Mouse (Mus musculus) stomach, embryonic 14.5 days (tissue): ENCODE results near the gene Klrb1f. TPM values are rescaled to one million over a fixed set of nuclear protein-coding genes. Genes with fewer than 3 reads are reported as not detected.
"Not testable (repeated sequence)": the region's sequence is repeated elsewhere in the genome, so short reads cannot be mapped to it uniquely, and the experiment has no call there.

Source experiments
- ATAC-seq: fragments of 200-750 bp; cut with Nextera tagmentation; 2 replicates; pipeline ENCODE4 v1.8.0; 2017; ENCODE audit warnings: low read depth, moderate TSS enrichment; ENCODE audit not compliant: insufficient number of reproducible peaks, insufficient read depth, low FRiP score
- H3K27ac ChIP-seq: fragments of 300-500 bp; sonication (generic); 2 replicates; pipeline ENCODE4 v1.5.1; 2014; ENCODE audit warnings: mild to moderate bottlenecking, low read length, moderate library complexity, mixed read lengths
- H3K27me3 ChIP-seq: fragments of 300-500 bp; sonication (generic); 2 replicates; pipeline ENCODE4 v1.6.1; 2014; ENCODE audit warnings: low read length, control low read depth, mixed read lengths; ENCODE audit not compliant: control insufficient read depth, insufficient read depth
- H3K36me3 ChIP-seq: fragments of 300-500 bp; sonication (generic); 2 replicates; pipeline ENCODE4 v1.6.1; 2014; ENCODE audit warnings: mild to moderate bottlenecking, control low read depth, low read length, moderate library complexity, mixed read lengths; ENCODE audit not compliant: control insufficient read depth, insufficient read depth
- H3K4me1 ChIP-seq: fragments of 300-500 bp; sonication (generic); 2 replicates; pipeline ENCODE4 v1.6.1; 2014; ENCODE audit warnings: low read length, control low read depth, mixed read lengths; ENCODE audit not compliant: control insufficient read depth, insufficient read depth
- H3K4me2 ChIP-seq: fragments of 300-500 bp; sonication (generic); replicated peaks from 2 replicates; pipeline ENCODE4 v1.6.1; 2014; ENCODE audit warnings: low read depth, low read length, control low read depth
- H3K4me3 ChIP-seq: fragments of 300-500 bp; sonication (generic); 2 replicates; pipeline ENCODE4 v1.5.1; 2014; ENCODE audit warnings: low read depth, low read length, control low read depth
- H3K9ac ChIP-seq: fragments of 300-500 bp; sonication (generic); replicated peaks from 2 replicates; pipeline ENCODE4 v1.6.1; 2014; ENCODE audit warnings: low read depth, mild to moderate bottlenecking, control low read depth, low read length, moderate library complexity, mixed read lengths
- H3K9me3 ChIP-seq: fragments of 300-500 bp; sonication (generic); 2 replicates; pipeline ENCODE4 v1.6.1; 2016; ENCODE audit warnings: low read depth, low read length, control low read depth; ENCODE audit not compliant: control insufficient read depth
- WGBS: fragments of 180-500 bp; shearing (Covaris S2); extraction: QIAGEN DNeasy Blood & Tissue Kit; methylation state at CpG from one replicate; pipeline ENCODE4 v1.1.7; 2014; 5-methylcytosine and 5-hydroxymethylcytosine counted together
- polyA plus RNA-seq: library from polyadenylated mRNA; unstranded; fragments of >200 nt; fragmentation: Nextera tagmentation; extraction: Ambion mirVana; gene quantifications from 2 replicates; pipeline ENCODE4 v1.2.1, GENCODE M21; 2014

The Klrb1f gene
- 0.14 and 0.36 TPM in 2 replicates for polyA plus RNA-seq

DNA sequence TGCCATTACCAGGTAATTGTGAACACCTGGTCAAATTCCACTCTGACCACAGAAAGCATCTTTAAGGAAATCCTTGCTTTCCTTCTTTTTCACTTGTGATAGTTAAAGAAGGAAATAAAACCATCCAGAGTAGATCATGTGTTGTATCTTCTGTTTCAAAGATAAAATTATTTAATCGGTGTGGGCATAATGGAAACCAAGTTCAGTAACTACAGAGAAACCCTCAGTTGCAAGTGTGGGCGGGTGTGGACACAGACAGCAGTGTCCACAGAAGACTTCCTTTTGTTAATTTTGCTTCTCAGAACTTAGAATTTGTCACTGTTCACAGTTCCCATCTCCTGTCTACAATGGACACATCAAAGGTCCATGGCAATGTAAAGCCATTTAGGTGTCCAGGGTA, at the start of gene Klrb1f:
Klrb1f (plus strand) TSS at position 301 of the 400 bp plus-strand sequence.
- Histone ChIP-seq H3K4me3 (no peak within 1 kb of the TSS), H3K36me3 (no peaks in the 10 kb centered on the region), H3K4me2 (no peak within 1 kb of the TSS), H3K27me3 (no peaks in the 10 kb centered on the region), H3K4me1 (peaks cover 2% of the 10 kb centered on the region; the same call in 1 of the 2 replicates), H3K9ac (no peak within 1 kb of the TSS), H3K27ac (no peak within 1 kb of the TSS), H3K9me3 (no peaks in the 10 kb centered on the region)
- no peak for ATAC-seq
- WGBS = 92% methylated on average over 2 of the region's 2 CpGs

DNA sequence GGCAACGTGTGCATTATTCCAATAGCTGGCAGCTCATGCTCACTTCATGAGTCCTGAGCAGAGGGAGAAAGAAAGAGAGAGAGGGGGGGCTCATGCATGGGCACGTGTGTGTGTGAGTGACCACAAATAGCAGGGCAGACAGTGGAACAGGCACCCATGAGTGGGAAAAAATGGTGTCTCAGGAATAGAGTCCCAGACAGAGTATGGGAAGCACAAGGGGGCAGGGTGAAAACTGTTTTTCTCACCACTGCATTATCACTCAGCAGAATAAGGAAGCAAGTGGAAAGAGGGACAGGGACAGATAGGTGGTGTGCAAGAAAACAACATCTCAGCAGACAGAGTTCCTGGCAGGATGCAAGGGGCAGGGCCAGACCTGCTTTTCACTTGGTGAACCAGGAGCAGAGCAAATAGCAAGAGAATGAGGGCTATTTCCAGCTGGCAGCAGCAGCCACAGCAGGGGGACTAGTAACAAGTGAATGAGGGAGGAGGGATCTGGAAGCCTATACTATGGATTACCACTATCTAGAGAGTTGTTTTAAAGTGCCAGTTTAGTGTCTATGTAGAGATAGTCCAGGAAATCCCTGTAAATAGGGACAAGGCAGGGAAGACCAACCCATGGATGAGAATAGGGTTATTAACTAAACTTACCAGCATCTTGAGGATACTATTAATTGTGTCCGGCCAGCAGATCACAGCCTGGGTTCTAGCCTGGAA, 49.5 kb upstream of the Klrb1f start:
- 71% methylated on average over 3 of the region's 3 CpGs for WGBS
- no peaks in the 10 kb centered on the region for H3K9me3 ChIP-seq
- H3K4me1 ChIP-seq = no peaks in the 10 kb centered on the region
- peak overlapping the region; percentile 15; the same call in 1 of the 2 replicates for H3K4me2 ChIP-seq
- H3K36me3 ChIP-seq = no peaks in the 10 kb centered on the region
- H3K9ac ChIP-seq = no peak overlapping the region
- H3K27ac ChIP-seq = no peak overlapping the region
- no peaks in the 10 kb centered on the region for H3K27me3 ChIP-seq
- no peak overlapping the region for H3K4me3 ChIP-seq
- ATAC-seq = no peak

DNA sequence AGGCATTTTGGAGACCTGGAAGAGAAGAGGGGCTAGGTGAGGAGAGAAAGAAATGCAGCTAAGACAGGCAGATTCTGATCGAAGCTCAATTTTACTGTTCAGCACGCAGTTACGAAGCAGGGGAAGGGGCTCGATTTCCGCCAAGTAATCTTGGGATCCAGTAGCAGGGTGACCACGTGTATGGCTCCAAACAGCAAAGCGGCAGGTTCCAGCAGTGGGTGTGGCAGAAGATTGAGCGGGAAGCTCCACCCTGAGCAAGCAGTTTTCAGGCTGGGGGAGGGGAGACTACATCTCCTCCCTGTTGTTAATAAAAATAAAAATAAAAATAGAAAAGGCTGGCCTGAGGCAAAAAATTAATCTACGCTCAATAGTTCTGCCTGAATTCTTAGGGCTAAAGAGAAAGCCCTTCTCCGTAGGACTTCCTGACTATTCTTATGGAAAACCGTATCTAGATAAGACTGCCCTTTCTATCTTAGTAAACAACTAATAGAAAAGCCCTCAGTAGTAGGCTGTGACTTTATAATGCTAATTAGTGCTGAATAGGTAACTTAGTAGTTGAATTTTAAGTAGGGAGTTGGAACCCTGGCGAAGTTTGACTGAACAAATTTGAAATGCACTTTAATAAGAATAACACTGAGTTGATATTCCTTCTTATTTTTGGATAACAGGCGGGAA, 48.8 kb upstream of the Klrb1f start:
- Histone ChIP-seq H3K27ac (no peak overlapping the region), H3K36me3 (no peaks in the 10 kb centered on the region), H3K4me2 (peak overlapping the region; percentile 15; the same call in 1 of the 2 replicates), H3K4me3 (no peak overlapping the region), H3K9ac (no peak overlapping the region), H3K9me3 (no peaks in the 10 kb centered on the region), H3K27me3 (no peaks in the 10 kb centered on the region), H3K4me1 (no peaks in the 10 kb centered on the region)
- 74% methylated on average over 13 of the region's 13 CpGs for WGBS
- no peak for ATAC-seq

DNA sequence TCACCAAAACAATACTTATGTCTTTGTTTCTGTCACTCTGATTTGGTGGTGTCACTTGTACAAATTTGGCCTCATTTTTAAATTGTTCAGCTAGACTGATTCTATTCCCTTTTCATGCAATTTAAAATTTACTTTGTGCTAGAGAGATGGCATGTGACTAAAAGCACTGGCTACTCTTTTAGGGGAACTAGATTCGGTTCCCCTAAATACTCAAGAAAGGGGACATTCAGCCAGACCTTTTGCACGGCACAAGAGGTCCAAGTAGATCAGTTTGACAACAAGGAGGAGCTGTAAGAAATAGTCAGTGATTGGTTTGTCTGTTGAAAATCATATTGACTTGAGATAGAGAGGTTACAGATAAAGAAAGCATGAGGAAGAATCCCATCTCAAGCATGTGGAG, 44.3 kb upstream of the Klrb1f start:
- no peak overlapping the region for H3K27ac ChIP-seq
- no peaks in the 10 kb centered on the region for H3K4me1 ChIP-seq
- H3K36me3 ChIP-seq = no peaks in the 10 kb centered on the region
- H3K4me3 ChIP-seq = no peak overlapping the region
- H3K9me3 ChIP-seq = no peaks in the 10 kb centered on the region
- H3K27me3 ChIP-seq = no peaks in the 10 kb centered on the region
- no peak overlapping the region for H3K9ac ChIP-seq
- WGBS = 80% methylated on average over 2 of the region's 2 CpGs
- ATAC-seq = no peak
- no peak overlapping the region for H3K4me2 ChIP-seq

DNA sequence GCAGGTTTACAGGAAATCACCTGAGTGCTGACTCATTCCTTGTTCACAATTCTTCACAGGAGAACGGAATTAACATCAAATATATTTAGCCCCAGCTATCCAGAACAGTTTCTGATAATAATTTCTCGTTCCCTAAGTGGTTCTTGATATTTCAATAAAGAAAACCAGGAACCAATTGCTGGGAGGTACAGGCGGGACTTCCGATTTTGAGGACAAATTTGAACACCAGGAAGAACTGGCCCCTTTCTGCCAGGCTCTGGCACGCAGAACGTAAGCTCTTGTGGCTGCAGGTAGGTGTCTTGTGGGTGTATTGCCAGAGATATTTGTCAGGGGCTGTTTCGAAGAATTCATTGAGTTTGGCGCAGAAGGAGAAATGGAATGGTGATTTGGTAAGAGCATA, 37.1 kb upstream of the Klrb1f start:
- no peaks in the 10 kb centered on the region for H3K36me3 ChIP-seq
- no peak overlapping the region for H3K4me2 ChIP-seq
- H3K4me3 ChIP-seq = no peak overlapping the region
- no peaks in the 10 kb centered on the region for H3K4me1 ChIP-seq
- no peak overlapping the region for H3K9ac ChIP-seq
- H3K27me3 ChIP-seq = no peaks in the 10 kb centered on the region
- no peak for ATAC-seq
- 86% methylated on average over 8 of the region's 8 CpGs for WGBS
- H3K9me3 ChIP-seq = no peaks in the 10 kb centered on the region
- no peak overlapping the region for H3K27ac ChIP-seq

DNA sequence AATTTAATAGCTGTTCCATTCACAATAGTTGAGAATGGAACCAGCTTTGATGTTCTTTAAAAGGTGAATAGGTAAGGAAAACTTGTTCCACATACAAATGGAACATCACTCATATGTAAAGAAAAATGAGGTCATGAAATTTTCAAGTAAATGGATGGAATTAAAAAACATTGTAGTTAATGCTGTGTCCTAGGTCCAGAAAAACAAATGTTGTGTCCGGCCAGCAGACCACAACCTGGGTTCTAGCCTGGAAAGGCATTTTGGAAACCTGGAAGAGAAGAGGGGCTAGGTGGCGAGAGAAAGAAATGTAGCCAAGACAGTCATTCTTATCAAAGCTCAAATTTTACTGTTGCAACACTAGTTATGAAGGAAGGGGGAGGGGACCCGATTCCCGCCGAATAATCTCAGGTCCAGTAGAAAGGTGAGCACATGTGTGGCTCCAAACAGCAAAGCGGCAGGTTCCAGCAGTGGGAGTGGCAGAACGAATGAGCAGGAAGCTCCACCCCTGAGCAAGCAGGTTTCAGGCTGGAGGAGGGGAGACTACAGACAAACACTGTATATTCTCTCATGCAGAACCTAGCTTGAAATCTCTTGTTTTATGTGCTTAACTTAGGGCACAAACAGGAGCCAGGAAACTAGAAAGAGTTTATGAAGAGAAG, 35.7 kb upstream of the Klrb1f start:
- not testable (repeated sequence) for H3K4me3 ChIP-seq, H3K27ac ChIP-seq, H3K9ac ChIP-seq, H3K27me3 ChIP-seq, ATAC-seq, H3K4me2 ChIP-seq, H3K36me3 ChIP-seq, H3K9me3 ChIP-seq, H3K4me1 ChIP-seq
- whole genome bisulfite sequencing = 76% methylated on average over 7 of the region's 7 CpGs

DNA sequence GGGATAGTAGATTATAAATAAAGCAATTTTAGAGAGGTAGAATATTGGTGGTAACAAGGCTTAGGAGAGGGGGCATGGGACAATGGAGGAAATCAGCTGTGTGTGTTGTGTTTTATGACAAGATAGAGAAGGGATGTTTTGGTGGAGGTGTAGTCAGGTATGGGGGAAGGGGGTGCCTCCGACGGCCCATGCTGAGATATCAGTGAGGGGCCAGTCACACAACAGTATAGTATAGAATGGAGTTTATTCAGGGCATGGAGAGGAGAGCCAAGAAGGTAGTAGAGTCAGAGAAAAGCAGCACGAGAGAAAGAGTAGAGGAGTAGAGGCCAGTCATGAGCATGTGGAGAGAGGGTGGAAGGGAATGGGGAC, 35.2 kb upstream of the Klrb1f start:
- no peaks in the 10 kb centered on the region for H3K9me3 ChIP-seq
- ATAC-seq = no peak
- no peak overlapping the region for H3K9ac ChIP-seq
- no peak overlapping the region for H3K27ac ChIP-seq
- no peaks in the 10 kb centered on the region for H3K4me1 ChIP-seq
- H3K27me3 ChIP-seq = no peaks in the 10 kb centered on the region
- no peaks in the 10 kb centered on the region for H3K36me3 ChIP-seq
- 89% methylated on average over 3 of the region's 3 CpGs for WGBS
- H3K4me3 ChIP-seq = no peak overlapping the region
- no peak overlapping the region for H3K4me2 ChIP-seq

DNA sequence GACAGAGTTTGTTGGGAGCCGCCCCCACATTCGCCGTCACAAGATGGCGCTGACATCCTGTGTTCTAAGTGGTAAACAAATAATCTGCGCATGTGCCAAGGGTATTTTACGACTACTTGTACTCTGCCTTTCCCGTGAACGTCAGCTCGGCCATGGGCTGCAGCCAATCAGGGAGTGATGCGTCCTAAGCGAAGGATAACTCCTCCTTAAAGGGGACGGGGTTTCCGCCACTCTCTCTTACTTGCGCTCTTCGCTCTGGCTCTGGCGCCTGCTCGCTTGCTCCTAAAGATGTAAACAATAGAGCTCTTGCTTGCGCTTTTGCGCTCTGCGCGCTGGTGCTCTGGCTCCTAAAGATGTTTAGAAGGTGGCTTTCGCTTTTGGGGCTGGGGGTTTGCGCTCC, 33.7 kb upstream of the Klrb1f start:
- not testable (repeated sequence) for H3K9me3 ChIP-seq, H3K9ac ChIP-seq, H3K4me3 ChIP-seq, H3K27ac ChIP-seq, H3K27me3 ChIP-seq, H3K4me1 ChIP-seq, ATAC-seq, H3K4me2 ChIP-seq, H3K36me3 ChIP-seq
- 95% methylated on average over 19 of the region's 23 CpGs for WGBS
